Mouse (Mus musculus): ENCODE results near the gene Otub2.
"Not testable (repeated sequence)": the region's sequence is repeated elsewhere in the genome, so short reads cannot be mapped to it uniquely, and the experiment has no call there.

The Otub2 gene

DNA sequence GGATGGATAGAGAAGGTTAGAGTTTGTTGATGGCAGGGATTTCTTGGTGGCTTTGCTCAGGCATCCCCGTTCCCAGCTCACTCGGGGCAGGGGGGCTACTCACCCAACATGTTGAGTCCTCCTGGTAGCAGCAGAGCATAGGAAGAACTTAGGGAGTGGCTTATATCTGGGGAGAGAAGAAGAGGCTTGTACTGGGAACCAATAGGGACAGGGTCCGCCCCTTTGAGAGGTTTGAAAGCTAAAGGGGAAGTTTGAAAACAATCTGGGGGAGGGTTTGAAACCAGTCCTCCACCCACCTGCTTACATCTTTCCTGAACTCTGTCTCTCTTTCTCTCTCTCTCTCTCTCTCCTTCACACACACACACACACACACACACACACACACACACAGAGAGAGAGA, 55.0 kb downstream of the Otub2 start, which contains the start of gene Ifi27l2a:
Gene Ifi27l2a (minus strand): TSS at position 157 of the 400 bp plus-strand sequence.
- DNase-seq (ENCODE audit: low read depth, low spot score), result no peak

DNA sequence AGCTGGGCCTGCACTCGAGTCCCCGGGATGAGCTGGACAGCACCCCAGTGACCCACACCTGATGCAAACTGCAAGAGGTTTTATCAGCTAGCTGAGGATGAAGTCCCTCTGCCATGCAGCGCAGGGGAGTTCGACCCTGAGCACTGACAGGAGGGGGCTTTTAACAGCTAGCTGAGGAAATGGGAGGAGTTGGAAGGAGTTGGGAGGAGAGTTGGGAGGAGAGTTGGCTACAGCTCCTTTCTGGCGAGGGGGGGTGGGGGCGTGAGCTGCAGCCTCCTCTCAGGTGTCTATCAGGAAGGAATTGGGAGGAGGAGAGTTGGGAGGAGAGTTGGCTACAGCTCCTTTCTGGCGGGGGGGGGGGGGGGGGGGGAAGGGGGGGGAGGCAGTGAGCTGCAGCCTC, 55.8 kb downstream of the Otub2 start:
- DNase-seq (ENCODE audit: low read depth, low spot score), result not testable (repeated sequence)

- DNase-seq (ENCODE audit: low read depth, low spot score), result no peak
These were observed 56.6 kb downstream of the Otub2 start for GRCm38 (mm10) chr12:103445060-103445459.

DNA sequence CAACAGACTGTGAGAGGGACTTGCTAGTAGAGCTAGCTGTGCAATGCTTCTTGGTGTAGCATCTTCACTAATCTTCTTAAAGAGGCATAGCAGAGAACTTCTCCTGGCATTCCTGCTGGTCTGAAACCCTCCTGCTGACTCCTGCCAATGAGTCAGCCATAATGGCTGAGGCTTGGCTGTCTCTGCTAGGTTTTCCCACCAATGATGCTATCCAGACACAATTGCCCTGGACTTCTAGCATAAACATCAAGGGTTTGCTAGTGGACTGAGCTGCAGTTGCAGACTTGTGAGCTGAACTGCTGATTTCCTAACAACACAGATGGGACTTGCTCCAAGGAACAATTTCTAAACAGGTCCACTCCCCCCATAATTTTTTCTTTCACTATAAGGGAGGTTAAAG, 64.9 kb downstream of the Otub2 start:
- no peak for DNase-seq (ENCODE audit: low read depth, low spot score)
